ENCODE assay signal across 18 mouse cellular contexts in the genomic region with DNA sequence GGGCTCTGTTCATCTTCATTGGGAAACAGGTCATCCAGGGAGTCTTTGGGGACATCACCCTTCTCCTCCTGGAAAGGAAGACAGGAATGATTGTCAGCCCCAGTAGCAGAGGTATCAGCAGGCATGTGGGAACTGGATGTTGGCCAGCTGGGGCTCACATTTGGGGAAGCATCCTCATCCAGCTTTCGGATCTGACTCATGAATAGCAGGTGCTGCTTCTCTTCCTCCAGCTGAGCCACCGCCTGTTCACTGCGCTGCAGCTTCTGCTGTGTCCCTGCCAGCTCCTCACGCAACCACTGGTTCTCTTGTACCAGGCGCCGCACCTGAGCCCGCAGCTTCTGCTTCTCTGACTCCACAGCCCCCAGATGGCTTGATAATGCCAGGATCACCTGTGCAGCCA. TPM values are rescaled to one million over a fixed set of nuclear protein-coding genes. Genes with fewer than 3 reads are reported as not detected.
A peak's percentile ranks its signal among the peaks of the same experiment; 100 is the strongest.
DNase-seq lines count a peak whose midpoint lies in the region; ATAC-seq and TF ChIP-seq lines count a peak whose summit lies in the region.
"Had no signal": no experiment of that assay in that cellular context is flagged by ENCODE, and none has a peak within 500 bp of the region (broad histone marks: within the 10 kb centered on the region; RNA-seq: fewer than 3 reads in every experiment).

No protein-coding gene starts in this region.

- peaks cover 13% of the 10 kb centered on the region for H3K4me1 ChIP-seq in hindbrain, embryonic 14.5 days (replicated peaks; ENCODE audit: control insufficient read depth, insufficient read depth, low read length)
- peaks cover 20% of the 10 kb centered on the region for H3K4me1 ChIP-seq in hindbrain, embryonic 10.5 days (replicated peaks)
- H3K4me1 ChIP-seq in midbrain, embryonic 11.5 days (ENCODE audit: control insufficient read depth, insufficient read depth, low read length) = peaks cover 9% of the 10 kb centered on the region
- H3K4me1 ChIP-seq in midbrain, embryonic 14.5 days (ENCODE audit: control insufficient read depth, insufficient read depth, low read length) = peaks cover 8% of the 10 kb centered on the region
- peaks cover 10% of the 10 kb centered on the region for H3K4me1 ChIP-seq in cerebellum, adult 2 months (ENCODE audit: control insufficient read depth, insufficient read depth, low read length)

- H3K4me3 ChIP-seq in hindbrain, embryonic 14.5 days (replicated peaks; ENCODE audit: low read length) = no peak overlapping the region
- no peak overlapping the region for H3K4me3 ChIP-seq in hindbrain, embryonic 10.5 days
- H3K4me3 ChIP-seq in midbrain, embryonic 11.5 days (ENCODE audit: low read depth, low read length) = no peak overlapping the region
- H3K4me3 ChIP-seq in midbrain, embryonic 14.5 days (replicated peaks; ENCODE audit: low read depth, low read length) = no peak overlapping the region
- H3K4me3 ChIP-seq in cerebellum, adult 2 months (replicated peaks; ENCODE audit: insufficient read depth, low read depth, low read length) = no peak overlapping the region
- H3K4me3 ChIP-seq: embryonic facial prominence, embryonic 15.5 days; forebrain, embryonic 10.5 days; midbrain, embryonic 10.5 days; myocyte had no signal

- ATAC-seq in hindbrain, embryonic 14.5 days (ENCODE audit: low FRiP score) = no peak
- ATAC-seq in midbrain, embryonic 11.5 days (ENCODE audit: low FRiP score) = no peak
- no peak for ATAC-seq in midbrain, embryonic 14.5 days (ENCODE audit: low FRiP score, low TSS enrichment)
- ATAC-seq: liver, postnatal 0 days had no signal

- H3K27me3 ChIP-seq in hindbrain, embryonic 14.5 days (ENCODE audit: control insufficient read depth, insufficient read depth, low read length) = no peaks in the 10 kb centered on the region
- peaks cover 2% of the 10 kb centered on the region; the same call in 1 of the 2 replicates for H3K27me3 ChIP-seq in hindbrain, embryonic 10.5 days (ENCODE audit: insufficient read depth, poor library complexity, severe bottlenecking)
- no peaks in the 10 kb centered on the region for H3K27me3 ChIP-seq in midbrain, embryonic 11.5 days (ENCODE audit: control insufficient read depth, insufficient read depth, low read length)
- no peaks in the 10 kb centered on the region for H3K27me3 ChIP-seq in midbrain, embryonic 14.5 days (ENCODE audit: control insufficient read depth, insufficient read depth, low read length)
- H3K27me3 ChIP-seq in cerebellum, adult 2 months (ENCODE audit: control insufficient read depth, insufficient read depth, low read length) = no peaks in the 10 kb centered on the region
- H3K27me3 ChIP-seq: embryonic facial prominence, embryonic 15.5 days had no signal

- H3K9ac ChIP-seq in hindbrain, embryonic 14.5 days = no peak overlapping the region
- H3K9ac ChIP-seq in midbrain, embryonic 11.5 days (ENCODE audit: low read length) = no peak overlapping the region
- H3K9ac ChIP-seq in midbrain, embryonic 14.5 days (replicated peaks; ENCODE audit: low read length) = no peak overlapping the region
- H3K9ac ChIP-seq: embryonic facial prominence, embryonic 15.5 days; liver, postnatal 0 days had no signal

- TF ChIP-seq POLR2A in cerebellum, adult 2 months (IDR thresholded peaks at IDR 0.05; ENCODE audit: borderline replicate concordance, insufficient read depth, low read length) = no peak

- peak overlapping the region; percentile 16; the same call in 1 of the 2 replicates for H3K27ac ChIP-seq in hindbrain, embryonic 14.5 days
- H3K27ac ChIP-seq in hindbrain, embryonic 10.5 days = no peak overlapping the region
- H3K27ac ChIP-seq in midbrain, embryonic 11.5 days (ENCODE audit: low read depth, low read length) = no peak overlapping the region
- H3K27ac ChIP-seq in midbrain, embryonic 14.5 days (replicated peaks; ENCODE audit: low read depth, low read length) = no peak overlapping the region
- peak overlapping the region; percentile 29 for H3K27ac ChIP-seq in cerebellum, adult 2 months (ENCODE audit: insufficient read depth, low read length)
- H3K27ac ChIP-seq: embryonic facial prominence, embryonic 15.5 days; forebrain, embryonic 10.5 days; midbrain, embryonic 10.5 days; stomach, postnatal 0 days had no signal

- no peak for DNase-seq in hindbrain, embryonic 14.5 days (ENCODE audit: low spot score)
- DNase-seq in hindbrain, embryonic 10.5 days (ENCODE audit: low spot score) = no peak
- DNase-seq in midbrain, embryonic 11.5 days (ENCODE audit: low spot score, missing footprints) = peak; percentile 66
- no peak for DNase-seq in midbrain, embryonic 14.5 days
- DNase-seq in cerebellum, adult 2 months = peak; percentile 57 to 58
- peak; percentile 75 to 78 for DNase-seq in cerebellum, postnatal 10 days
- no peak for DNase-seq in yolk sac, embryonic 10.5 days (ENCODE audit: low spot score)
- DNase-seq: gastrocnemius, postnatal 10 days; heart, adult 18-20 months; kidney, adult 8-10 months; kidney, postnatal 36 days; liver; liver, postnatal 0 days had no signal

- WGBS in hindbrain, embryonic 14.5 days = 82% methylated on average over 7 of the region's 7 CpGs
- 94% methylated on average over 7 of the region's 7 CpGs for WGBS in hindbrain, embryonic 10.5 days
- 96% methylated on average over 7 of the region's 7 CpGs for WGBS in midbrain, embryonic 11.5 days
- 95% methylated on average over 7 of the region's 7 CpGs for WGBS in midbrain, embryonic 14.5 days
- 15% methylated on average over 7 of the region's 7 CpGs for WGBS in cerebellum, adult 2 months

- peaks cover 66% of the 10 kb centered on the region for H3K36me3 ChIP-seq in hindbrain, embryonic 14.5 days (replicated peaks; ENCODE audit: control insufficient read depth, insufficient read depth)
- H3K36me3 ChIP-seq in hindbrain, embryonic 10.5 days = peaks cover 74% of the 10 kb centered on the region
- H3K36me3 ChIP-seq in midbrain, embryonic 11.5 days (ENCODE audit: control insufficient read depth, insufficient read depth, low read length) = peaks cover 18% of the 10 kb centered on the region
- peaks cover 62% of the 10 kb centered on the region for H3K36me3 ChIP-seq in midbrain, embryonic 14.5 days (ENCODE audit: control insufficient read depth, insufficient read depth, low read length)

- H3K9me3 ChIP-seq in hindbrain, embryonic 14.5 days (ENCODE audit: control insufficient read depth, low read length) = no peaks in the 10 kb centered on the region
- no peaks in the 10 kb centered on the region for H3K9me3 ChIP-seq in hindbrain, embryonic 10.5 days
- no peaks in the 10 kb centered on the region for H3K9me3 ChIP-seq in midbrain, embryonic 11.5 days (ENCODE audit: control insufficient read depth, low read length)
- H3K9me3 ChIP-seq in midbrain, embryonic 14.5 days (ENCODE audit: control insufficient read depth, low read length) = no peaks in the 10 kb centered on the region
- H3K9me3 ChIP-seq: embryonic facial prominence, embryonic 15.5 days; forebrain, embryonic 10.5 days; midbrain, embryonic 10.5 days had no signal

- no peak overlapping the region for H3K4me2 ChIP-seq in hindbrain, embryonic 14.5 days (replicated peaks)
- no peak overlapping the region for H3K4me2 ChIP-seq in midbrain, embryonic 11.5 days
- H3K4me2 ChIP-seq in midbrain, embryonic 14.5 days (ENCODE audit: low read length) = no peak overlapping the region
- H3K4me2 ChIP-seq: embryonic facial prominence, embryonic 15.5 days had no signal

- TF ChIP-seq CTCF in cerebellum, adult 2 months (IDR thresholded peaks at IDR 0.05; ENCODE audit: borderline replicate concordance, insufficient read depth, low read depth, low read length) = no peak

RNA-seq across cellular contexts. Expression of a gene that starts 4.6 kb away (rescaled TPM):
- polyA plus RNA-seq in hindbrain, embryonic 14.5 days (2014; fragmentation: Nextera tagmentation; extraction: Ambion mirVana) = 72.7 and 72.9 TPM in 2 replicates
- polyA plus RNA-seq in hindbrain, embryonic 10.5 days (2016; fragmentation: Nextera tagmentation; extraction: Ambion mirVana) = 35.5 and 45.8 TPM in 2 replicates
- 24.4 and 25.0 TPM in 2 replicates for polyA plus RNA-seq in midbrain, embryonic 11.5 days (2014; fragmentation: Nextera tagmentation; extraction: Ambion mirVana)
- polyA plus RNA-seq in midbrain, embryonic 14.5 days (2014; fragmentation: Nextera tagmentation; extraction: Ambion mirVana) = 52.5 and 59.0 TPM in 2 replicates
- 318 and 338 TPM in 2 replicates for polyA plus RNA-seq in cerebellum, adult 2 months (2012; rRNA removed)

RNA-seq across cellular contexts. Expression of a gene that starts 6.9 kb away (rescaled TPM):
- 210 and 213 TPM in 2 replicates for polyA plus RNA-seq in hindbrain, embryonic 14.5 days (2014; fragmentation: Nextera tagmentation; extraction: Ambion mirVana)
- 270 and 303 TPM in 2 replicates for polyA plus RNA-seq in hindbrain, embryonic 10.5 days (2016; fragmentation: Nextera tagmentation; extraction: Ambion mirVana)
- 214 and 231 TPM in 2 replicates for polyA plus RNA-seq in midbrain, embryonic 11.5 days (2014; fragmentation: Nextera tagmentation; extraction: Ambion mirVana)
- polyA plus RNA-seq in midbrain, embryonic 14.5 days (2014; fragmentation: Nextera tagmentation; extraction: Ambion mirVana) = 227 and 228 TPM in 2 replicates
- polyA plus RNA-seq in cerebellum, adult 2 months (2012; rRNA removed) = 191 and 195 TPM in 2 replicates

RNA-seq across cellular contexts. Expression of a gene that starts 15.5 kb away (rescaled TPM):
- 485 and 502 TPM in 2 replicates for polyA plus RNA-seq in hindbrain, embryonic 14.5 days (2014; fragmentation: Nextera tagmentation; extraction: Ambion mirVana)
- polyA plus RNA-seq in hindbrain, embryonic 10.5 days (2016; fragmentation: Nextera tagmentation; extraction: Ambion mirVana) = 42.1 and 115 TPM in 2 replicates
- polyA plus RNA-seq in midbrain, embryonic 11.5 days (2014; fragmentation: Nextera tagmentation; extraction: Ambion mirVana) = 106 and 115 TPM in 2 replicates
- 518 and 616 TPM in 2 replicates for polyA plus RNA-seq in midbrain, embryonic 14.5 days (2014; fragmentation: Nextera tagmentation; extraction: Ambion mirVana)
- 89.3 and 90.3 TPM in 2 replicates for polyA plus RNA-seq in cerebellum, adult 2 months (2012; rRNA removed)

RNA-seq across cellular contexts. Expression of a gene that starts 25.4 kb away (rescaled TPM):
- polyA plus RNA-seq in hindbrain, embryonic 14.5 days (2014; fragmentation: Nextera tagmentation; extraction: Ambion mirVana) = 62.4 and 72.6 TPM in 2 replicates
- polyA plus RNA-seq in hindbrain, embryonic 10.5 days (2016; fragmentation: Nextera tagmentation; extraction: Ambion mirVana) = 87.1 and 92.0 TPM in 2 replicates
- polyA plus RNA-seq in midbrain, embryonic 11.5 days (2014; fragmentation: Nextera tagmentation; extraction: Ambion mirVana) = 70.4 and 80.6 TPM in 2 replicates
- polyA plus RNA-seq in midbrain, embryonic 14.5 days (2014; fragmentation: Nextera tagmentation; extraction: Ambion mirVana) = 62.2 and 62.7 TPM in 2 replicates
- 98.4 and 103 TPM in 2 replicates for polyA plus RNA-seq in cerebellum, adult 2 months (2012; rRNA removed)

RNA-seq across cellular contexts. Expression of a gene that starts 28.5 kb away (rescaled TPM):
- polyA plus RNA-seq in hindbrain, embryonic 14.5 days (2014; fragmentation: Nextera tagmentation; extraction: Ambion mirVana) = 20.7 and 23.8 TPM in 2 replicates
- 1.5 and 1.8 TPM in 2 replicates for polyA plus RNA-seq in hindbrain, embryonic 10.5 days (2016; fragmentation: Nextera tagmentation; extraction: Ambion mirVana)
- polyA plus RNA-seq in midbrain, embryonic 11.5 days (2014; fragmentation: Nextera tagmentation; extraction: Ambion mirVana) = 1.3 TPM in 2 replicates
- 8.3 and 15.7 TPM in 2 replicates for polyA plus RNA-seq in midbrain, embryonic 14.5 days (2014; fragmentation: Nextera tagmentation; extraction: Ambion mirVana)
- polyA plus RNA-seq in cerebellum, adult 2 months (2012; rRNA removed) = 84.0 and 102 TPM in 2 replicates

Comparison
In these comparisons a context has a peak if more than half of its experiments do, and no peak if none do; other contexts are left out.
1. DNase-seq: peak in midbrain, embryonic 11.5 days (single experiment), cerebellum, adult 2 months (2 of 2) and cerebellum, postnatal 10 days (2 of 2); none in hindbrain, embryonic 14.5 days (single experiment), hindbrain, embryonic 10.5 days (single experiment), midbrain, embryonic 14.5 days (single experiment) and yolk sac, embryonic 10.5 days (single experiment).
2. H3K27ac ChIP-seq: peak in hindbrain, embryonic 14.5 days (single experiment) and cerebellum, adult 2 months (single experiment); none in hindbrain, embryonic 10.5 days (single experiment), midbrain, embryonic 11.5 days (single experiment) and midbrain, embryonic 14.5 days (single experiment).